Mouse (Mus musculus) layer of hippocampus, postnatal 36 days (tissue): ENCODE measurements around the gene Rnf214. TPM values are rescaled to one million over a fixed set of nuclear protein-coding genes. Genes with fewer than 3 reads are reported as not detected.

Experiments
- DNase-seq, 2 experiments: peaks; one replicate each; pipeline ENCODE4 v3.0.0; 2022
- total RNA-seq, 2 experiments: library from RNA; stranded (reverse); gene quantifications; 2 replicates each; pipeline ENCODE4 v1.2.3; 2021

Gene Rnf214
- 10 to 100 TPM; 68.2 to 76.1 TPM for total RNA-seq

DNA sequence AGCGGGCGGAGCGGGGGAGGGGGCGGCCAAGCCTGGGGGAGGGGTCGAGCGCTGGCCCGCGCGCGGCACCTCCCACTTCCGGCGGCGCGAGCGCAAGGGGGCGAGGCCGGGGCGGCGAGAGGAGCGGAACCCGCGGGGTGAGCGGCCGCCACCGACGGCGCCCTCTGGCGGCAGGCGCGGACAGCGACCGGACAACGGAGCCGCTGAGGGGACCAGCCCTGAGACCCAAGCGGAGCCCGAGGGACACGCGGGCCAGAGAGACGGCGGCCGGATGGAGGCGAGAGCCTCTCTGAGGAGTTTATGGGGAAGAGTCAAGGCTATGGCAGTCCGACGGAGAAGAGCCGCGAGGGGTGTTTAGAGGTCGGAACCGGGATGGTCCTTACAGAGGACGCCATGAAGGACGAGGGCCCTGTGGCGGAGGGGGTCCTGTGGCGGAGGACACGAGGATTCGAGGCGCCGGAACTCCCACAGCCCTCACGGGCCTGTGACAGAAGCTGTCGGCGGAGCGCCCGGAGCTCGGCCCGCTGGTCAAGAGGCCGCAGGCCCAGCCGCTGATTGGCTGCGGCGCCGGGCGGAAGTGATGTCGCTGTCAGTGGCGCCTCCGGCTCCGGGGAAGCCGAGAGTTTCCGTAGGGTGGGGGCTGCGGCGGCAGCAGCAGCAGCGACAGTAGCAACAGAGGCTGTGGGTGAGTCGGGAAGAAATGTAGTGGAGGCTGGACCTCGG is at the start of gene Rnf214, which contains the start of gene Pcsk7:
Gene Rnf214, minus strand, starts transcription at position 557 of the 723 bp plus-strand sequence.
Gene Pcsk7, plus strand, starts transcription at position 143 of the 723 bp plus-strand sequence.
- peak; percentile 87 to 88 for DNase-seq

- peak; percentile 90 to 91 for DNase-seq
Measured at GRCm38 (mm10) chr9:45955107-45955963, 48.6 kb upstream of the Rnf214 start, which contains the start of gene Sidt2. Sidt2 (minus strand) TSS chr9:45955258.

GRCm38 (mm10) chr9:45954294-45955106 is 47.8 kb upstream of the Rnf214 start:
- peak; percentile 46 to 54 for DNase-seq

DNA sequence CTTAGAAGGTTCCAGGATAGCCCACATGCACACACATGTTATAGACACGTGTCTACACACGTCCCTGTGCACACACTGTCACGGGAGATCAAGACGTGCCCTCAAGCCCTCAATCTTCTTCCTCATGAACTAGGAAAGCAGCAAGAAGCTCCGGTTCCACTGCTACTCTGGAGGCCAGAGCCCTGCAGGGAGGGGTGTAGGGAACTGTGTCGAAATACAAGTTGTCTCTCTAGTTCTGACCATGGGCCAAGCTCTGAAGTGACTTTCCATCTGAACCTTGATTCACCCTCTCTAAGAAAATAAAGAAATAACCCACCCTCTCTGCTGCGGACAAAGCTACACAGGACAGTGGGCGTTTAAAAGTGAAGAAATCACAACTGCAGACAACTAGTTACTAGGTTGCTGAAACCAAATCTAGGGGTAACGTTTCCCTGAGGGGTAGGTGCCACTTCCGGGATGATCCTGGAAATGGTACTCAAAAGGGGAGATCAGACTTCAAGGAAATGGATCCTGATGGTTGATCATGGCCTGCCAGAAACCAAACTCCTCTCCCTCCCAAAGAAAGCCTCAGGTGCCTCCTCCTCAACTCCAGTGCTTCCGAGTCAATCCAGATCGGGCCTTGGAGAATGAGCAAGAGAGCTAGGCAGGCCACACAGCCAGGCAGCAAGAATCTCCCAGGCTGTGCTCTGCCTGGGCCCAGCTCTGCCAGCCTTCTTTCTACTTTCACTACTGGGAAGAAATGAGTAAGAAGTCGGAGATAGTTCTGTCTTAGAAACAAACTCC is 47.0 kb upstream of the Rnf214 start:
- no peak for DNase-seq

DNA sequence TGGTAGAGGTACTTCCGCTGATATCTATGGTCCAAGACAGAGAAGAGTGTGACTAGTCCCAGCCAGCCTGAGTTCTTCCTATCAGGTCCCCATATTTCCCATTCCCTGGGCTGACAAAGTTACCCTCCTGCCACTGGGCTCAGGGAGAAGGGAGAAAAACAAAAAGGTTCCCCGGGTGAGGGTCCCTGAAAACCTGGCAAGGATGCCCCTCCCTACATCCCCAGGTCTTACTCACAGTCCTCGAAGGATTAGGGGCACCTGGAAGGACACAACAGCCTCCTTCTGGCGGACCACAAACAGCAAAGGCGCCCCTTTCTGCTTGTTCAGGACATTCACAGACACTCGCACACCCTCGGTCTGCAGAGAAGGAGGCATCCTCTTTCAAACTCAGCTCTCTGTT is 46.2 kb upstream of the Rnf214 start:
- no peak for DNase-seq

- DNase-seq, result no peak
Measured at GRCm38 (mm10) chr9:45952057-45952456, 45.3 kb upstream of the Rnf214 start.

DNA sequence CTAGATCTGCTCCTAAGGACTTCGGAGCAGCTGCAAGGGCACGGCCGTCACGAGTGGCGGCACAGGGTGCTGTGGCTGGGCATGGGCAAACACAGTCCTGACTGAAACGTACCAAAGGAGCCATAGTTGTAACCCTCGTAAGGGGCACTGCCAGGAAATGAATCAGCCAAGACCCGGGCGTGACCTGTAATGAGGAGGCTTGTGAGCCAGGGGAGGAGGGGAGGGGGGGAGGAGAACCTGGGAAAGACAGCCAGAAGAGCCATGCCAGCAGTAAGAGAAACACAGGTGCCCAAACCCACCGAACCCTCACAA is 40.1 kb upstream of the Rnf214 start:
- DNase-seq, result no peak

DNA sequence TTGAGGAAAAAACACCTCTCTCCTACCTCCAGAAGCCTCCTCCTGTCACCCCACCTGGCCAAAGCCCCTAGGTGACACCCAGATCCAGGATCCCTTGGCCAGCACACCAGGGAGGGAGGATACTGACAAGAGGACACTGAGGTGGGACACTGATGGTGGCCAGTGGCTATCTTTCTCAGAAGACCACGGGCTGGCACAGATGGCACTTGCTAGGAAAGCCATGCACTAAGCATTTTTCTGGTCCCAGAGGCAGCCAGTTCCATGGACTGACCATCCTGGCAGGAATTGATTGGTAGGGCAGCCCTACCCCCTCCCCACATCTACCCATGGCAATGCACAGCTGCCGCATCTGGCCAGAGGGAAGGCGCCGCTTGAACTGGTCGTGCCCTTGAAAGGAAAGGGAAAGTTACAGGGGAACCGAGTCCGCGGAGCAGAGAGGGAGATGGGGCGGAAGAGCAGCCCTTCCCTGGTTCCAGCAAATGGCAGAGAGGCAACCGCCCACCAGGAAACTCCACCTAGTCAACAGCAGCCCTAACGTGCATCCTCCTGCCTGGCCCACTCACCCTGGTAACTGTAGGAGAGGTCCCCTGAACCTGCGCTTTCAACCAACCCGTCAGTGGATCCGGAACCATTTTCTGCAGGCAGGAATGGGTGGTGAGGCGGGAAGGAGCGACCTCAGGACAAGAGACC is 39.6 kb upstream of the Rnf214 start:
- no peak for DNase-seq

DNA sequence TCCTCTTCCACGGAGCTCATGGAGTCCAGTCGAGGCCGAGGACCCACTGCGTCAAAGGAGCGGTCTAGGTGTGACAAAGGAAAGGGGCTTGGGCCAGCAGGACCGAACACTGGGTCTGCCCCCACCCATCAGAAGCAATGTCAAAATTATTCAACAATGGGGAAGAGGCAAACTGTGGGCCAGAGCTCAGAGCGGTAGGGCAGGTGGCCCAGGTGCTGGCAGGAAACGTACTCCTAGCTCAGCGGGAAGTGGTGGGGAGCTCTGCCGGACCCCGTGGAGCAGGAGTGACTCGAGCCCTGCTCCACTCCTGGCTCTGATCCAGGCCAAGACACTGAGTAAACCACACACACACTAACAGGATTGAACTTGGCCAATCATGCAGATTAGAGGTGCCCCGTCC is 39.0 kb upstream of the Rnf214 start:
- no peak for DNase-seq

DNA sequence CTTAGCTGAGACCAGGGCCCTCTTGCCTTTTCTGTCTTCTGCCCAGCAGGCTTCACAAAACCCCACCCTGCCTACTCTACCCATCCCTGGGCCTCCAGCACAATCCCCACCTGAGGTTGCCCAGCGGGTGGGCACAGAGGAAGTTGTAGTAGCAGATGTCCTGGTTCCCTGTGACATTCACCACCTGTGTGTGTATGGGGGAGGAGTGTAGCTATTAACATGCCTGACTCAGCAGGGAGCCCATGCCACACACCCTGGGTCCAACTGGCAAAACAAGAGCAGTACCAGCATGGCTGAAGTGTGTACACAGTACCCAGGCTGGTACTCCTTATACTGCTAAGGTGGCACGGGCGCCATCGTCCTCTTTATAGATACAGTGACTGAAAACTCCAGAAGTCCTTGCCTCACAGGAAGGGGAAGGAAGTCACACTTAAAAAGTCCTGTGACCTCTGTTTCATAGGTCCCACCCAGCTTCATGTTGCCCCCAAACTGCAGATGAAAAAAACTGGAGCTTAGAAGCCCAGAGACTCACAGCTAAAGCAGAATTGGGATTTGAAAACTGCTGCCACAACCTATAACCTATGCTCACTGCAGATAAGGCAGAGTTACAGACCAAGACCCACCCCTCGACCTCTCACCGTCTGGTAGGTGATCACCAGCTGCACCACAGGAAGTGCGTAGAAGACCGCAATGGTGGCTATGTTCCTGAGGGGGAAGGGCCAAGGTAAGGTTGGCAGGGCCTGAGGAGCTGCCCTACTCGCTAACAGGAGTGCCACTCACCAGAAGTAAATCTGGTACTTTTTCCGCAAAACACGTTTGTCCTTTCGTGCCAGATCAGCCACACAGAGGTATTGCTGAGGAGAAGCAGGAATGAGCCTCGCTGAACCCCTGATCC is 38.0 kb upstream of the Rnf214 start:
- no peak for DNase-seq

DNA sequence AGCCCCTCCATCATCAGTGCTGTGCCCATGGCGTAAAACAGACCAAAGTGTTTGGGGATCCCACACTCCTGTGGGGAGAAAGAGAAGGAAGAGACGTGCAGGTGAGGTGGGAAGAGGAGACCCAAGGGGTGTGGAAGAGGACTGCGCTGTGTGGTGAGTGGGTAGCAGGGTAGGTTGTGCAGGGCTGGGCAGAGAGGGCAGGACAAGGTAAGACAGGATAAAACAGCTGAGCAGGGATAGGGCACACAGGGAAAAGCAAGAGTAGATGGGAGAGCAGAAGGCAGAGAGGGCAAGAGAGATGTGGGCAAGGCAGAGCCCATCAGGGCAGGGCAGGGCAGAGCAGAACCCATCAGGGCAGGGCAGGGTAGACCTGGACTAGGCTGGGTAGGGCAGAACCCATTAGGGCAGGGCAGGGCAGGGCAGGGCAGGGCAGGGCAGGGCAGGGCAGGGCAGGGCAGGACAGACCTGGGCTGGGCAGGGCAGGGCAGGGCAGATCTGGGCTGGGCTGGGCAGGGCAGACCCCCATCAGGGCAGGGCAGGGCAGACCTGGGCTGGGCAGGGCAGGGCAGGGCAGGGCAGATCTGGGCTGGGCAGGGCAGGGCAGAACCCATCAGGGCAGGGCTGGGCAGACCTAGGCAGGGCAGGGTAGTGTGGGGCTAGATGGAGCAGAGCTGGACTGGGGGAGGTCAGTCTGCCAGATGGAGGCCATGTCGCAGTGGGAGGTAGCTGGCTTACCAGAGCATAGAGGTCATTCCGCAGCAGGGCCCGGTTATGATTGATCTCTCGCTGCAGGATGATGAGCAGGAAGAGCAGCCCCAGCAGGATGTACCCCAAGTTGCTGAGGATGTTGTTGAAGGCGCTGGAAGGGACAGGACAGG is 37.2 kb upstream of the Rnf214 start:
- DNase-seq, result no peak

- DNase-seq, result no peak
Measured at GRCm38 (mm10) chr9:45942916-45943315, 36.2 kb upstream of the Rnf214 start.

- DNase-seq, result no peak
Measured at GRCm38 (mm10) chr9:45942464-45942863, 35.8 kb upstream of the Rnf214 start.

GRCm38 (mm10) chr9:45941329-45941888 is 34.7 kb upstream of the Rnf214 start:
- no peak for DNase-seq

DNA sequence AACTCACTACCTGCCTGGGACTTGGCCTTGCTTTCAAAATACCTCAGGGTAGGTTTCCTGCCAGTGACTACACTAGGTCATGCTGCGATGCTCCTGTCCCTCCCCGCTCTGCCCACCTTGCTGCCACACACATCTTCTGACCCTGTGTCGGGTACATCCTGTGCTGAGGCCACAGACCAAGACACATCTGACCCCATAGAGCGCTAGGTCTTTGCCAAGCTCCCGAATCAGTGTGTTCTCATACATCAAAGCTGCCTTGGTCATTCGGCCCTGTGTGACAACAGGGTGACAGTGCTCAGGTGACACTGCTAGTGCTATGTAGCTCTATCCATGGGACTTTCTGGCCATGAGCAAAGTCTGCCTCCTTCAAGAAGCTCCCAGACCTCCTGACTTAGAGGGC is 33.1 kb upstream of the Rnf214 start:
- no peak for DNase-seq

DNA sequence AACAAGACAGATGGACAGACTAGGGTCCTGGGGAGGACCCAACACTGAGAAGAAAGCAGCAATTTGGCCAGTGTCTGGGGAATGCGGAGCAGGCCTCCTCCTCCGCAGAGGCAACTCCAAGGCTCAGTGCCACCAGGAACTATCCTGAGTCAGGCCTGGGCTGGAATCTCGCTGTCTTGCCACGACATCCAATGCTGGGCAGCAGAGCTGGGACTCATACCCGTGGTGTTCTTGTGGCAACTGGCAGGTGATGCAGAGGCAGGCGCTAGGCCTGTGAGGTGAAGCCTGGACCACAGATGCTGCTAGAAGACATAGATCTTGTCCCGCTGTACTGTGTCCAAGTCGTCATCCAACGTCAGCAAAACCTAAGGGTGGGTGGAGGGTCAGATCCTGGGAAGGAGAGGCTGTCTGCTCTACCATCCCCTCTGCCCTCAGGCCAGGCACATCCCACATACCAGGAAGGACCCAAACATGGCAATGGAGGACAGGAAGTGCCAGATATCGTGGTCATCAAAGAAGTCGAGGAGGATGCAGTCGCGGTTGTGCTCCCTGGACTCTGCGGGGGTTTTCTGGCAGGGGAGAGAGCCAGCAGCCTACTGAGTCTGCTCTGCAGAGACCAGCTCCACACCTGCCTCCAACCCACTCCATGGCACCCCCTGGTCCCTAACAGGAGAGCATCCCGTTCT is 32.4 kb upstream of the Rnf214 start:
- no peak for DNase-seq

- DNase-seq, result no peak
Measured at GRCm38 (mm10) chr9:45938088-45938487, 31.4 kb upstream of the Rnf214 start.

DNA sequence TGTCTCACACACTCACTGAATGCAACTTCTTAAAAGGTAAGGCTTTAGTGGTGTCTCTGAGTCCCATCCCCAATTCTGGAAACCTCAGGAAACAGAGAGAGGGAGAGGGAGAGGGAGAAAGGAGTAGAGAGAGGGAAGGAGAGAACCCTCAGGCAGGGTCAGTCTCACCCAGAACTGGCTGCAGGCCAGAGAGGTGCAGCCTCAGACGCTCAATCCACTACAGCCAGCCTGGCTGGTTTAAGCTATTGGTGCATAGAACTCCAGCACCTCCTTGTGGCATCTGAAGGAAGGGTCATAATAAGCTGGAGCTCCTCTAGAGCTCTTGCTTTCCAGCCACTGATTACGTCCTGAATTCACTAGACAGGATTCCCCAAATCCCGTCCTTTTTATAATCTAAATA is 30.2 kb upstream of the Rnf214 start:
- DNase-seq, result peak in 1 of 2 experiments; percentile 29
